Mouse (Mus musculus) lung, postnatal 0 days (tissue): Measurements from ENCODE around the gene Rhobtb1. TPM values are rescaled to one million over a fixed set of nuclear protein-coding genes. Genes with fewer than 3 reads are reported as not detected.

Experiments
- ATAC-seq: fragments of 200-750 bp; cut with Nextera tagmentation; 2 replicates; pipeline ENCODE4 v1.8.0; 2017; ENCODE audit warnings: moderate library complexity
- DNase-seq: peaks from one replicate; pipeline ENCODE4 v3.0.0-alpha.2; 2016; ENCODE audit warnings: low spot score
- H3K27ac ChIP-seq: fragments of 300-500 bp; sonication (generic); 2 replicates; pipeline ENCODE4 v1.5.1; 2014; ENCODE audit warnings: antibody characterized with exemption, mild to moderate bottlenecking, low read length, mixed read lengths
- H3K27me3 ChIP-seq: fragments of 300-500 bp; sonication (generic); replicated peaks from 2 replicates; pipeline ENCODE4 v1.6.1; 2014; ENCODE audit warnings: low read length, mixed read lengths; ENCODE audit not compliant: insufficient read depth
- H3K36me3 ChIP-seq: fragments of 300-500 bp; sonication (generic); 2 replicates; pipeline ENCODE4 v1.6.1; 2014; ENCODE audit warnings: low read length, mixed read lengths; ENCODE audit not compliant: insufficient read depth
- H3K4me1 ChIP-seq: fragments of 300-500 bp; sonication (generic); 2 replicates; pipeline ENCODE4 v1.6.1; 2014; ENCODE audit warnings: antibody characterized with exemption, low read depth, low read length, mixed read lengths; ENCODE audit not compliant: insufficient read depth
- H3K4me2 ChIP-seq: fragments of 300-500 bp; sonication (generic); replicated peaks from 2 replicates; pipeline ENCODE4 v1.6.1; 2014; ENCODE audit warnings: low read depth, mild to moderate bottlenecking, low read length, moderate library complexity, mixed read lengths
- H3K4me3 ChIP-seq: fragments of 300-500 bp; sonication (generic); 2 replicates; pipeline ENCODE4 v1.5.1; 2014; ENCODE audit warnings: low read depth, low read length
- H3K9ac ChIP-seq: fragments of 300-500 bp; sonication (generic); replicated peaks from 2 replicates; pipeline ENCODE4 v1.6.1; 2014; ENCODE audit warnings: low read depth, mild to moderate bottlenecking
- H3K9me3 ChIP-seq: fragments of 300-500 bp; sonication (generic); 2 replicates; pipeline ENCODE4 v1.6.1; 2016; ENCODE audit warnings: low read length, mixed read lengths
- CTCF ChIP-seq: IDR thresholded peaks from 2 replicates; pipeline ENCODE4 v1.5.1; 2016; ENCODE audit warnings: antibody characterized with exemption, mild to moderate bottlenecking
- EP300 ChIP-seq: IDR thresholded peaks from 2 replicates; pipeline ENCODE4 v1.6.1; 2016; ENCODE audit warnings: antibody characterized with exemption, mild to moderate bottlenecking, control low read depth
- WGBS: fragments of 180-500 bp; shearing (Covaris S2); extraction: QIAGEN DNeasy Blood & Tissue Kit; methylation state at CpG from one replicate; pipeline ENCODE4 v1.1.7; 2014; 5-methylcytosine and 5-hydroxymethylcytosine counted together
- polyA plus RNA-seq: library from polyadenylated mRNA; unstranded; fragments of >200 nt; fragmentation: Nextera tagmentation; extraction: Ambion mirVana; gene quantifications from 2 replicates; pipeline ENCODE4 v1.2.1, GENCODE M21; 2015

Gene Rhobtb1
- polyA plus RNA-seq, 1 experiment from 2014 or later, result 15.2 TPM

GRCm38 (mm10) chr10:69114384-69114783 is 36.9 kb upstream of the Rhobtb1 start:
- peak; percentile 42 for TF ChIP-seq CTCF
- no peak for TF ChIP-seq EP300
- Histone ChIP-seq H3K9ac (no peak overlapping the region), H3K9me3 (no peaks in the 10 kb centered on the region; the same call in 1 of the 2 replicates), H3K27ac (no peak overlapping the region), H3K4me1 (no peaks in the 10 kb centered on the region), H3K4me2 (no peak overlapping the region), H3K27me3 (no peaks in the 10 kb centered on the region), H3K4me3 (no peak overlapping the region), H3K36me3 (no peaks in the 10 kb centered on the region)
- DNase-seq (peak; percentile 29), ATAC-seq (no peak)

DNA sequence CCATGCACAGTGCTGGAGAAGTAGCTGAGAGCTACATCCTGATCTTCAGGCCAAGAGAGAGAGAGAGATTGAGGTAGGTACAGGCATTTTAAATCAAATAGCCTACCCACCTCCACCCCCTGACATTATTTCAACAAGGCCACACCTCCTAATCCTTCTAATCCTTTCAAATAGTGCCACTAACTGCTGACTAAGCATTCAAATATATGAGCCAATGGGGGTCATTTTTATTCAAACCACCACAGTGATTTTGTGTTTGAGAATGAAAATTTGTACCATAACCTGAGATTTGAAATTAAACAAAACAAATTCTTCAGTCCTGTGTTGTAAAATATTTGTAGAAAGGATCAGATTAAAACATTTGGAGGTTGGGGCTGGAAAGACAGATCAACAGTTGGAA is 33.2 kb upstream of the Rhobtb1 start:
- Histone ChIP-seq H3K27me3 (no peaks in the 10 kb centered on the region), H3K27ac (no peak overlapping the region), H3K36me3 (no peaks in the 10 kb centered on the region), H3K4me3 (no peak overlapping the region), H3K4me2 (no peak overlapping the region), H3K9me3 (no peaks in the 10 kb centered on the region; the same call in 1 of the 2 replicates), H3K4me1 (no peaks in the 10 kb centered on the region), H3K9ac (no peak overlapping the region)
- TF ChIP-seq CTCF, result no peak
- TF ChIP-seq EP300, result no peak
- DNase-seq (no peak), ATAC-seq (no peak)

- H3K27me3 ChIP-seq, result no peaks in the 10 kb centered on the region
- H3K9me3 ChIP-seq, result no peaks in the 10 kb centered on the region; the same call in 1 of the 2 replicates
- no peaks in the 10 kb centered on the region for H3K36me3 ChIP-seq
- no peak for TF ChIP-seq EP300
- no peak for TF ChIP-seq CTCF
- DNase-seq (no peak), ATAC-seq (no peak)
- no peaks in the 10 kb centered on the region for H3K4me1 ChIP-seq
- no peak overlapping the region for H3K4me2 ChIP-seq
- 76% methylated on average over 3 of the region's 3 CpGs for WGBS
- H3K27ac ChIP-seq, result no peak overlapping the region
- no peak overlapping the region for H3K4me3 ChIP-seq
- H3K9ac ChIP-seq, result no peak overlapping the region
Observed at GRCm38 (mm10) chr10:69118893-69119292, 32.3 kb upstream of the Rhobtb1 start.

DNA sequence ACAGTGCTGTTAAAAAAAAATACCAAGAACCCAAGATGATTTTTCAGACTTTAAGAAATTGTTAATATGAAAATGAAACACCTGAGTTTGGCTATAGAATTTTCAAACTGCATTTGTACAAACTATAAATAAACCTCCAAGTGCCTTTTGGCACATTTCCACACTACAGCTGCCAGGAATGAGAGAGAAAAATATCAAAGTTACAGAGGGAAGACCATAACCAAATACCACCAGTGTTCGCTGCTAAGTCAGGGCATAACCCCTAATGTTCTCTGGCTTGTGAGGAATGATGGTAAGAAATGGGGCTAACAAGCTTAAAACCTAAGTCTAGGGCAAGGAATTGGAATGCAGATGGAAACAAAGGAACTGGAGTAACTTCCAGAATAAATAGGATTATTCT is 31.8 kb upstream of the Rhobtb1 start:
- no peak overlapping the region for H3K9ac ChIP-seq
- no peak for DNase-seq
- H3K4me2 ChIP-seq, result no peak overlapping the region
- 41% methylated on average over 1 of the region's 1 CpGs for WGBS
- no peaks in the 10 kb centered on the region for H3K27me3 ChIP-seq
- no peaks in the 10 kb centered on the region for H3K4me1 ChIP-seq
- no peaks in the 10 kb centered on the region; the same call in 1 of the 2 replicates for H3K9me3 ChIP-seq
- no peaks in the 10 kb centered on the region for H3K36me3 ChIP-seq
- H3K27ac ChIP-seq, result no peak overlapping the region
- no peak for ATAC-seq
- no peak for TF ChIP-seq CTCF
- no peak for TF ChIP-seq EP300
- H3K4me3 ChIP-seq, result no peak overlapping the region

DNA sequence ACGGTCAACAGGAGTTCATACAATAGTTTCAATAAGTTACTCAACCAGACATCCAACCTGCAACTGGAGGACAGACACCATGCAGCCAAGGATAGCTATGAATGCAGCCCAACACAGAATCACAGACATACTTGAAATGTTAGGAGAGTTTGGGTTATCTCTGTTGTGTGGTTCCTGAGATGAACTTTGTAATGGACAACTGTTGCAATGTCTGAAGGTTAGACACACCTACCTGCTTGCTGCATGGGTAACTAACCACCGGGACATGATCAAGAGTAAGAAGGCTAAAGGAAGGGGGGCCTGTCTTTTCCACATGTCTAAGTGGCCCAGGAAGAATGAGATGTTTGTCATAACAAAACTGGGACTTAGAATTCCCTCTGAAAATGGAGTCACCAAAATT is 24.7 kb upstream of the Rhobtb1 start:
- Histone ChIP-seq H3K4me1 (no peaks in the 10 kb centered on the region), H3K9ac (no peak overlapping the region), H3K27ac (no peak overlapping the region), H3K9me3 (no peaks in the 10 kb centered on the region), H3K4me3 (no peak overlapping the region), H3K4me2 (no peak overlapping the region), H3K27me3 (no peaks in the 10 kb centered on the region), H3K36me3 (no peaks in the 10 kb centered on the region)
- DNase-seq, result no peak
- ATAC-seq, result no peak
- WGBS, result 84% methylated on average over 2 of the region's 2 CpGs
- no peak for TF ChIP-seq CTCF
- TF ChIP-seq EP300, result no peak

DNA sequence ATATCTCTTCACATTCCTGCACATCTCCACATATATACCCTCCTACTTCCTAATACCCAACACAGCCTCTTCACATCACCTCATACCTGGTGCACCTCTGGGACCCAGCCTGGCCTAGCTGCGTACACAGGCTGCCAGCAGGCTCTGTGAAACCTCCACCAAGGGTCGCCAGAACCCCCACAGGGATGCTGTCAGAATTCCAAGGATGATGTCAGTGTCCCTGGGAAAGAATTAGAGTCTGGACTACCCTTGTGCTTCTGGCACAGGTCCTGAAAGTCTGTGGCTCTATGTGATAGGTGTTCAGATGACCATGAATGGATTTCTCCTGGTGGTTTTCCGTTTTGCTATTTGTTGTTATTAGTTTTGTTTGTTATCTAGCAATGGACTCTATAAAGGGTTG is 22.7 kb upstream of the Rhobtb1 start:
- Histone ChIP-seq H3K36me3 (no peaks in the 10 kb centered on the region), H3K4me2 (no peak overlapping the region), H3K27me3 (no peaks in the 10 kb centered on the region), H3K9me3 (no peaks in the 10 kb centered on the region), H3K4me3 (no peak overlapping the region), H3K4me1 (no peaks in the 10 kb centered on the region), H3K27ac (no peak overlapping the region), H3K9ac (no peak overlapping the region)
- no peak for TF ChIP-seq CTCF
- TF ChIP-seq EP300, result no peak
- ATAC-seq, result no peak
- DNase-seq, result no peak
- 73% methylated on average over 3 of the region's 3 CpGs for WGBS

DNA sequence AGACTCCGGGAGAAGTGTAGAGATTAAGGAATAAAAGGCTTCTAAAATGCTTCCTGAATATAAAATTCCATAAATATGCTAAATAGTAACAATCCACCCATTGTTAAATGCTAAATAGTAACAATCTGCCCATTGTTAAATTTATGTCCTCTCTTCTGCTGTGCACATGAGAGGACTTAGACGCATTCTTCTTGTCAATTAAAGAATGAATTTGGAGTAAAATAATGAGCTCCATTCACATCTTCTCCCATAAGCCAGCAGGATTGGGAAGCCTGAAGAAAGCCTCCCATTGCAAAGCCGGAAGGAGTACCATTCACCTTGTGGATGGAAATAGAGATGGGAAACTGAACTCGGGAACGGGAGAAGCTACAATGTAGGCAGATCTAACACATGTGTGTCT is 20.6 kb upstream of the Rhobtb1 start:
- H3K9ac ChIP-seq, result no peak overlapping the region
- no peaks in the 10 kb centered on the region for H3K36me3 ChIP-seq
- H3K4me1 ChIP-seq, result no peaks in the 10 kb centered on the region; the same call in 1 of the 2 replicates
- no peak overlapping the region for H3K4me2 ChIP-seq
- ATAC-seq, result no peak
- H3K27ac ChIP-seq, result no peak overlapping the region
- no peak for TF ChIP-seq EP300
- TF ChIP-seq CTCF, result no peak
- no peaks in the 10 kb centered on the region for H3K9me3 ChIP-seq
- H3K4me3 ChIP-seq, result no peak overlapping the region
- H3K27me3 ChIP-seq, result no peaks in the 10 kb centered on the region
- 70% methylated on average over 5 of the region's 5 CpGs for WGBS
- no peak for DNase-seq
